Comparison of ENCODE assay signal across 7 mouse cellular contexts in the genomic region with DNA sequence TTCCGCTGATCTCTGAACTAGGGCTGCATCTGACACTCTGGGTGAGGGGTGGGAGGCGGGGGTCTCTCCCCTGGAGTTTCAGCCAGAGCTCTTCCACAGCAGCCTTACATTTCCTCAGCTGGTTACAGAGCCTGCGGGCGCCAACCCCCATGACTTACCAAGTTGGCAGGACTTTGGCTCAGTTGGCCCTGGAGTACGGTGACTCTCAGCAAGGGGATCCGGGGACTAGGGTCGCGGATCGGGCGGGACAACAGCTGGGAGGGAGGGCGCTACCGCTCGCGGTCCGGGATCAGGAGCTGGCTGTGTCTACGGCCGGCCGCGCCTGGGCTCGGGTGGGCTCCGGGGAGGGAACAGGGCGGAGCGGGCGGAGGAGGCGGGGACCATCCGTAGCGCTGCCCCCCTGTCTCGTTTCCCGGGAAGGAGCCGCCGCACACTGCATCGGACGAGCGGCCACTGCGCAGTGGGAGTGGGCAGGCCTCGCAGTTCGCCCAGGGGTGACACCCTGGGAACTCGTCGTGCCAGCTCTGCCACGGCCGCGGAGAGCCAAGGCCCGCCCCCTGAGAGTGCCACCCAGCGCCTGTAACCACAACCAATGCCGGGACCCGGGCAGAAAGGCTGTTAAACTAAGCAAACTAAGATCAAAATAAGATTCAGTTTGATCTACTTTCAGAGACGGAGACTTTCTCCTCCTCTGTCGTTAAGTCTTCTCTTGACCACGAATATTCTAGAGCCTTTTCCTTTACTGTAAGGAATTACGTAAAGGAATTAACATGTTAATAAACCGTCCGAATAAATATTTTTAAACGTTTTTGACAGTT. TPM values are rescaled to one million over a fixed set of nuclear protein-coding genes. Genes with fewer than 3 reads are reported as not detected.
A peak's percentile ranks its signal among the peaks of the same experiment; 100 is the strongest.
DNase-seq lines count a peak whose midpoint lies in the region; ATAC-seq and TF ChIP-seq lines count a peak whose summit lies in the region.

A gene (minus strand): TSS at position 502 of the 818 bp plus-strand sequence.

- WGBS in embryonic facial prominence, embryonic 13.5 days: 2% methylated on average over 53 of the region's 53 CpGs
- 2% methylated on average over 53 of the region's 53 CpGs for whole genome bisulfite sequencing in limb, embryonic 11.5 days
- WGBS in midbrain, embryonic 12.5 days: 3% methylated on average over 50 of the region's 53 CpGs
- 1% methylated on average over 53 of the region's 53 CpGs for WGBS in small intestine, adult 2 months

- H3K36me3 ChIP-seq in embryonic facial prominence, embryonic 13.5 days: no peaks in the 10 kb centered on the region
- no peaks in the 10 kb centered on the region for H3K36me3 ChIP-seq in limb, embryonic 11.5 days (ENCODE audit: control insufficient read depth, insufficient read depth, low read length)
- H3K36me3 ChIP-seq in midbrain, embryonic 12.5 days: no peaks in the 10 kb centered on the region
- H3K36me3 ChIP-seq in small intestine, adult 2 months (ENCODE audit: control insufficient read depth, insufficient read depth, low read length): no peaks in the 10 kb centered on the region

- H3K4me1 ChIP-seq in embryonic facial prominence, embryonic 13.5 days: peaks cover 10% of the 10 kb centered on the region; the same call in 1 of the 2 replicates
- no peaks in the 10 kb centered on the region for H3K4me1 ChIP-seq in limb, embryonic 11.5 days (ENCODE audit: control insufficient read depth, insufficient read depth, low read length)
- 0 out of 2 replicates have a peak, but pooled peaks cover 5% of the 10 kb centered on the region for H3K4me1 ChIP-seq in midbrain, embryonic 12.5 days
- peaks cover 11% of the 10 kb centered on the region for H3K4me1 ChIP-seq in small intestine, adult 2 months (ENCODE audit: control insufficient read depth, insufficient read depth, insufficient read length, low read length)

- 0 out of 2 replicates have a peak, but pooled peaks have one; percentile 38 for TF ChIP-seq POLR2A in small intestine, adult 2 months (IDR thresholded peaks at IDR 0.05; ENCODE audit: low read depth, low read length)

- H3K27ac ChIP-seq in embryonic facial prominence, embryonic 13.5 days: peak within 1 kb of the TSS; percentile 60; the same call in 1 of the 2 replicates
- H3K27ac ChIP-seq in limb, embryonic 11.5 days (replicated peaks; ENCODE audit: low read depth, low read length): no peak within 1 kb of the TSS
- H3K27ac ChIP-seq in midbrain, embryonic 12.5 days (replicated peaks): no peak within 1 kb of the TSS
- H3K27ac ChIP-seq in small intestine, adult 2 months (ENCODE audit: insufficient read depth, low read depth, low read length): peak within 1 kb of the TSS; percentile 89

- no peak for TF ChIP-seq CTCF in small intestine, adult 2 months (IDR thresholded peaks at IDR 0.05; ENCODE audit: extremely low read depth, insufficient read length, insufficient replicate concordance, low read depth, low read length)

- no peaks in the 10 kb centered on the region for H3K9me3 ChIP-seq in embryonic facial prominence, embryonic 13.5 days
- no peaks in the 10 kb centered on the region for H3K9me3 ChIP-seq in limb, embryonic 11.5 days (ENCODE audit: control insufficient read depth, low read length)
- H3K9me3 ChIP-seq in midbrain, embryonic 12.5 days: no peaks in the 10 kb centered on the region

- H3K4me2 ChIP-seq in embryonic facial prominence, embryonic 13.5 days: peak within 1 kb of the TSS; percentile 74
- H3K4me2 ChIP-seq in limb, embryonic 11.5 days (ENCODE audit: low read depth, severe bottlenecking): peak within 1 kb of the TSS; percentile 77
- peak within 1 kb of the TSS; percentile 92 for H3K4me2 ChIP-seq in midbrain, embryonic 12.5 days (replicated peaks)

- ATAC-seq in embryonic facial prominence, embryonic 13.5 days (ENCODE audit: insufficient number of reproducible peaks, insufficient read depth, low FRiP score, low TSS enrichment, low read depth): peak; percentile 86
- peak; percentile 74 for ATAC-seq in limb, embryonic 11.5 days (ENCODE audit: insufficient number of reproducible peaks, low FRiP score, low TSS enrichment, low read depth)
- peak; percentile 92 for ATAC-seq in midbrain, embryonic 12.5 days (ENCODE audit: low FRiP score, low read depth)

- H3K27me3 ChIP-seq in embryonic facial prominence, embryonic 13.5 days: peaks cover 26% of the 10 kb centered on the region
- no peaks in the 10 kb centered on the region for H3K27me3 ChIP-seq in limb, embryonic 11.5 days (ENCODE audit: control insufficient read depth, insufficient read depth, low read length)
- H3K27me3 ChIP-seq in midbrain, embryonic 12.5 days: peaks cover 25% of the 10 kb centered on the region
- H3K27me3 ChIP-seq in small intestine, adult 2 months (ENCODE audit: control insufficient read depth, insufficient read depth, low read length): no peaks in the 10 kb centered on the region

- H3K9ac ChIP-seq in embryonic facial prominence, embryonic 13.5 days: peak within 1 kb of the TSS; percentile 76
- peak within 1 kb of the TSS; percentile 67 for H3K9ac ChIP-seq in limb, embryonic 11.5 days (ENCODE audit: low read length)
- peak within 1 kb of the TSS; percentile 57 for H3K9ac ChIP-seq in midbrain, embryonic 12.5 days (replicated peaks)

- DNase-seq in adrenal gland, adult 2 months: peak; percentile 90
- DNase-seq in heart, adult 18-20 months: peak; percentile 91 to 95
- DNase-seq in kidney, adult 18-20 months: peak; percentile 85
- DNase-seq in limb, embryonic 11.5 days (ENCODE audit: low spot score): peak; percentile 76

- peak within 1 kb of the TSS; percentile 65 for H3K4me3 ChIP-seq in embryonic facial prominence, embryonic 13.5 days
- H3K4me3 ChIP-seq in limb, embryonic 11.5 days (ENCODE audit: low read depth, low read length): peak within 1 kb of the TSS; percentile 59
- H3K4me3 ChIP-seq in midbrain, embryonic 12.5 days: peak within 1 kb of the TSS; percentile 54
- peak within 1 kb of the TSS; percentile 95 for H3K4me3 ChIP-seq in small intestine, adult 2 months (ENCODE audit: low read depth, low read length)

RNA-seq across cellular contexts. Expression of the gene that starts here (rescaled TPM):
- 10 to 100 TPM in 1 of 2 experiments, 1 to 10 TPM in 1; 9.2 to 13.1 TPM for total RNA-seq in adrenal gland, adult 2 months (2021)
- polyA plus RNA-seq in adrenal gland, adult 2 months (2012; rRNA removed): 24.8 and 28.8 TPM in 2 replicates
- polyA plus RNA-seq in embryonic facial prominence, embryonic 13.5 days (2015; fragmentation: Nextera tagmentation; extraction: Ambion mirVana): 4.9 and 7.2 TPM in 2 replicates
- total RNA-seq in heart, adult 18-20 months (2021): 10 to 100 TPM; 17.0 to 19.2 TPM
- 2.2 and 2.4 TPM in 2 replicates for polyA plus RNA-seq in limb, embryonic 11.5 days (2014; fragmentation: Nextera tagmentation; extraction: Ambion mirVana)
- 2.5 and 3.6 TPM in 2 replicates for polyA plus RNA-seq in midbrain, embryonic 12.5 days (2016; fragmentation: Nextera tagmentation; extraction: Ambion mirVana)
- polyA plus RNA-seq in small intestine, adult 2 months (2012; rRNA removed): 8.5 and 11.2 TPM in 2 replicates

Comparison
In these comparisons a context has a peak if more than half of its experiments do, and no peak if none do; other contexts are left out.
1. H3K27ac ChIP-seq: peak in embryonic facial prominence, embryonic 13.5 days (single experiment) and small intestine, adult 2 months (single experiment); none in limb, embryonic 11.5 days (single experiment) and midbrain, embryonic 12.5 days (single experiment).
2. Peak in every context shown above with its lines, with median percentiles within 50 percentile points of each other: DNase-seq, ATAC-seq, H3K4me2 ChIP-seq, H3K4me3 ChIP-seq and H3K9ac ChIP-seq.